Mouse (Mus musculus) G1E (cell line): Measurements from ENCODE around the gene Angel2. TPM values are rescaled to one million over a fixed set of nuclear protein-coding genes. Genes with fewer than 3 reads are reported as not detected.

Experiments used
- ATAC-seq: 2 replicates; pipeline ENCODE4 v1.8.0; 2016; ENCODE audit warnings: mild to moderate bottlenecking; ENCODE audit not compliant: insufficient number of reproducible peaks, poor library complexity, low FRiP score, severe bottlenecking; ENCODE audit errors: extremely low read depth
- DNase-seq: peaks from one replicate; pipeline ENCODE4 v3.0.0; 2012; ENCODE audit warnings: low spot score
- H3K27me3 ChIP-seq: 2 replicates; pipeline ENCODE4 v1.6.1; 2012; ENCODE audit warnings: mild to moderate bottlenecking, low read length, inconsistent platforms; ENCODE audit not compliant: insufficient read depth
- H3K36me3 ChIP-seq: replicated peaks from 2 replicates; pipeline ENCODE3; 2012; ENCODE audit warnings: mild to moderate bottlenecking, inconsistent platforms
- H3K4me1 ChIP-seq: 2 replicates; pipeline ENCODE4 v1.6.1; 2012; ENCODE audit warnings: low read depth, low read length, inconsistent platforms, mixed read lengths; ENCODE audit not compliant: insufficient read depth
- H3K4me3 ChIP-seq: 2 replicates; pipeline ENCODE4 v1.5.1; 2012; ENCODE audit warnings: low read depth, mild to moderate bottlenecking, inconsistent platforms, low read length, moderate library complexity, mixed read lengths
- H3K9me3 ChIP-seq: replicated peaks from 2 replicates; pipeline ENCODE4 v1.6.1; 2012; ENCODE audit warnings: inconsistent platforms
- CTCF ChIP-seq: IDR thresholded peaks from 2 replicates; pipeline ENCODE4 v1.5.1; 2012; ENCODE audit warnings: low read depth, low read length, inconsistent platforms, mixed read lengths
- GATA1 ChIP-seq: IDR thresholded peaks from 2 replicates; pipeline ENCODE4 v1.6.1; 2012; ENCODE audit warnings: borderline replicate concordance, low read length, inconsistent platforms, mixed read lengths
- GATA2 ChIP-seq: IDR thresholded peaks from 2 replicates; pipeline ENCODE4 v1.6.1; 2012; ENCODE audit warnings: low read depth, low read length, inconsistent platforms, borderline replicate concordance
- POLR2AphosphoS5 ChIP-seq: IDR thresholded peaks from 2 replicates; pipeline ENCODE4 v1.6.1; 2012; ENCODE audit warnings: low read depth, low read length, inconsistent platforms; ENCODE audit not compliant: insufficient replicate concordance
- TAL1 ChIP-seq: conservative IDR thresholded peaks from 2 replicates; pipeline ENCODE4 v1.6.1; 2012; ENCODE audit warnings: low read depth, low read length, inconsistent platforms, mixed read lengths
- polyA plus RNA-seq: library from polyadenylated mRNA; stranded (reverse); fragments of >175 nt; gene quantifications from 2 replicates; pipeline ENCODE4 v1.2.3, GENCODE M21; 2012
- total RNA-seq, 2 experiments: library from RNA; stranded (forward) in 1 of 2; stranded (reverse) in 1 of 2; fragments of 200-1000 nt in 1 of 2; fragments of >200 nt in 1 of 2; fragmentation: Nextera tagmentation in 1 of 2; gene quantifications; 2 replicates each; pipeline ENCODE4 v1.2.3; 2014 to 2017

Angel2 gene
- total and polyA plus RNA-seq, 3 experiments = 11.4 to 43.9 (median 43.5) TPM

GRCm38 (mm10) chr1:190893559-190894167 is 31.2 kb upstream of the Angel2 start:
- Histone ChIP-seq H3K4me3 (no peak overlapping the region; the same call in 1 of the 2 replicates), H3K4me1 (peaks cover 26% of the 10 kb centered on the region), H3K9me3 (no peaks in the 10 kb centered on the region), H3K36me3 (peaks cover 78% of the 10 kb centered on the region), H3K27me3 (no peaks in the 10 kb centered on the region)
- no peak for TF ChIP-seq POLR2AphosphoS5
- TF ChIP-seq GATA1 = no peak
- no peak for TF ChIP-seq GATA2
- TF ChIP-seq TAL1 = no peak
- no peak for TF ChIP-seq CTCF
- peak; percentile 13 for DNase-seq
- peak; percentile 89 for ATAC-seq

DNA sequence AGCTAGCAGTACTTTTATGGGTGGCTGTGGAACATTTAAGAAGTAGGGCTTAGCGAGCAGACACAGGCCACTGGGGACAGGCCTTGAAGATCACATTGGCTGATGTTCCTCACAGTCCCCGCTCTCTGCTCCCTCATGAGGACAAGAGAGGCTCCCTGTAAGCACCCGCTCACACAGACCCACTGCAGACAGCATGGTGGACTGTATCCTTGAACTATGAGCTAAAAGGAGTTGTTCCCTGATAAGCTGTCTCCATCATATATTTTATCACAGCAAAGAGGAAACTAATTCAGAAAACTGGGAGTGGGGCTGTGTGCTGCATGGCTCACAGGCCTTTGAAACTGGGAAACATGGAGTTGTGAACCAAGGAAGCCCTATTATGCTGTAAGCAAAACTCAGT is 26.7 kb upstream of the Angel2 start:
- TF ChIP-seq POLR2AphosphoS5 = no peak
- no peak for TF ChIP-seq CTCF
- TF ChIP-seq TAL1 = no peak
- no peak for TF ChIP-seq GATA1
- TF ChIP-seq GATA2 = no peak
- DNase-seq = no peak
- H3K4me1 ChIP-seq = peaks cover 15% of the 10 kb centered on the region
- no peak overlapping the region for H3K4me3 ChIP-seq
- ATAC-seq = no peak
- H3K9me3 ChIP-seq = no peaks in the 10 kb centered on the region; the same call in 1 of the 2 replicates
- H3K27me3 ChIP-seq = no peaks in the 10 kb centered on the region
- H3K36me3 ChIP-seq = peaks cover 67% of the 10 kb centered on the region

DNA sequence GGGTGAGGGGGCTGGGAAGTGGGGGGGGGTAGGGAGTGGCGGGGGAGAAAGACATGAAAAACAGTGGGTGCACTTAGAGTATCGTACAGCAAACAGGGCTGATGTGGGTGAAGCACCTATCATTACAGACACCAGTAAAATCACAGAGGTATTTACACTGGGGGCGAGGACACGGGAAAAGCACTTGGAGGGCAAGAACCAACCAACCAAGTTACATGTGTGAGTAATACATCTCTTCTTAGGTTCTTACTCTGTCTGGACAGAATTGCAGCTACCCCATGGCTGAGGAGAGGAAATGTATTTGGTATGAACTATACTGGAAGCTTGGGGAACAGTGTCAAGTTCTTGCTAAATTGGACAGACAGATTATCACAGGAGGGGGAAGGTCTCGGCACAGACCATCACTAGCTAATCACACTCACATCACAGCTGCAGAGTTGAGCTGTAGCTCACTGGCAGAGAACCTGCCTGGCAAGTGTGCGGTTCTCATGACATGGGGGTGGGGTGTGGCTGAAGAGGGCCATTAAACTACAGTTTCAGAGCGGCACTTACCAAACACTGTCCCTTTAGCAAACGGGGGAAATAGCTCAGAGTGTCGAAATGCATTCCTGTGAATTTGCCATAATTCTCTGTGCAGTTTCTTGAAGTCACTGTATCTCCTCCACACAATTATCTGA is 25.9 kb upstream of the Angel2 start:
- Histone ChIP-seq H3K4me1 (peaks cover 7% of the 10 kb centered on the region), H3K27me3 (no peaks in the 10 kb centered on the region), H3K9me3 (no peaks in the 10 kb centered on the region; the same call in 1 of the 2 replicates), H3K4me3 (no peak overlapping the region), H3K36me3 (peaks cover 74% of the 10 kb centered on the region)
- ATAC-seq (no peak), DNase-seq (no peak)
- TF ChIP-seq CTCF = no peak
- TF ChIP-seq TAL1 = no peak
- TF ChIP-seq GATA1 = no peak
- TF ChIP-seq POLR2AphosphoS5 = no peak
- TF ChIP-seq GATA2 = no peak

DNA sequence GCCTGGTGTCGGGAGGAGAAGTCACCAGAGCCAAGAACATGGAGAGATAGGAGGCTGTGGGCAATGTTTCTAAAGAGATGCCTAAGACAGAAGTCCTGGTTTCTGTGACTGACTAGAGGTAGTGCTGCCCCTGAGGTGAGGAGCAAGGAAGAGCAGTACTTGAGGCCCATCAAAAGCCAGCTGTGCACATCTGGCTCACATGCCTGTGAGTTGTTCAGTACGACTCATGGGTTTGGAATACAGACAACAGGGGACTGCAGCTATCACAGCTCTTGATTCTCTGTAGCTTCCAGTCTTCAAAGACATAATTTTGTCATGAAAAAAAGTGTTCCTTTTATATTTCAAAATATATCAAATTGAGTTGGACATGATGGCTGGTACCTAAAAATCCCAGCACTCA is 23.8 kb upstream of the Angel2 start:
- Histone ChIP-seq H3K27me3 (no peaks in the 10 kb centered on the region), H3K9me3 (no peaks in the 10 kb centered on the region; the same call in 1 of the 2 replicates), H3K4me3 (no peak overlapping the region), H3K4me1 (no peaks in the 10 kb centered on the region; the same call in 1 of the 2 replicates), H3K36me3 (peaks cover 78% of the 10 kb centered on the region)
- ATAC-seq (no peak), DNase-seq (no peak)
- no peak for TF ChIP-seq POLR2AphosphoS5
- no peak for TF ChIP-seq CTCF
- no peak for TF ChIP-seq TAL1
- no peak for TF ChIP-seq GATA1
- TF ChIP-seq GATA2 = no peak

DNA sequence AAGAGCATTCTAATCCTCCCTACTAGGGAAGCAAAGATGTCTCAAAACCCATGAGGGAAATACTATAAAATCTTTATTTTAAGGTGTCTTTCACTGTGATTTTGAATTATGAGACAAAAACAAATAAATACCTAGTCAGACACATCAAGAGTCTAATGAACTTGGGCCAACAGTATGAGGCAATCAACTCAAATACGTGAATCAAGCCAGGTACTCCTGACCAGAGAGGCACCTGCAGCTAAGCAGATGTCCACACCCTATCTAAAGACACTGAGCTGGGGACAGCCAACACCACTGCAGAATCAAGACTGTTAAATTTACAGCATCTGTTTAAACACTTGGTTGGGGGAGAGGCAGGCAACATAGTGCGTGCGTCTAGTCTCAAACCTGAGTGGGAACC is 20.8 kb upstream of the Angel2 start:
- TF ChIP-seq CTCF (no peak), GATA1 (no peak), GATA2 (no peak), TAL1 (no peak), POLR2AphosphoS5 (no peak)
- H3K36me3 ChIP-seq = peaks cover 60% of the 10 kb centered on the region
- DNase-seq = no peak
- H3K9me3 ChIP-seq = no peaks in the 10 kb centered on the region; the same call in 1 of the 2 replicates
- no peak overlapping the region for H3K4me3 ChIP-seq
- no peaks in the 10 kb centered on the region for H3K27me3 ChIP-seq
- peaks cover 2% of the 10 kb centered on the region; the same call in 1 of the 2 replicates for H3K4me1 ChIP-seq
- no peak for ATAC-seq

GRCm38 (mm10) chr1:190904714-190905113 is 20.2 kb upstream of the Angel2 start:
- ATAC-seq (no peak), DNase-seq (no peak)
- Histone ChIP-seq H3K27me3 (no peaks in the 10 kb centered on the region), H3K36me3 (peaks cover 61% of the 10 kb centered on the region), H3K4me1 (peaks cover 4% of the 10 kb centered on the region; the same call in 1 of the 2 replicates), H3K4me3 (no peak overlapping the region), H3K9me3 (no peaks in the 10 kb centered on the region; the same call in 1 of the 2 replicates)
- no peak for TF ChIP-seq TAL1
- no peak for TF ChIP-seq POLR2AphosphoS5
- no peak for TF ChIP-seq CTCF
- TF ChIP-seq GATA2 = no peak
- no peak for TF ChIP-seq GATA1
